Mouse (Mus musculus): ENCODE results near the gene Aak1.

The Aak1 gene

GRCm38 (mm10) chr6:86830738-86831500, 18.4 kb upstream of the Aak1 start:
- in situ Hi-C loops (cut with MboI; ENCODE audit: low pct_unique_long_range_greater_than_20kb in 1 of 2, low sequenced_read_pairs in 2 of 2, unreplicated experiment in 1 of 2) = no loop called here

- in situ Hi-C loops (cut with MboI; ENCODE audit: low pct_unique_long_range_greater_than_20kb in 1 of 2, low sequenced_read_pairs in 2 of 2, unreplicated experiment in 1 of 2) = no loop called here
Observed at GRCm38 (mm10) chr6:86832802-86833502, 16.4 kb upstream of the Aak1 start.

DNA sequence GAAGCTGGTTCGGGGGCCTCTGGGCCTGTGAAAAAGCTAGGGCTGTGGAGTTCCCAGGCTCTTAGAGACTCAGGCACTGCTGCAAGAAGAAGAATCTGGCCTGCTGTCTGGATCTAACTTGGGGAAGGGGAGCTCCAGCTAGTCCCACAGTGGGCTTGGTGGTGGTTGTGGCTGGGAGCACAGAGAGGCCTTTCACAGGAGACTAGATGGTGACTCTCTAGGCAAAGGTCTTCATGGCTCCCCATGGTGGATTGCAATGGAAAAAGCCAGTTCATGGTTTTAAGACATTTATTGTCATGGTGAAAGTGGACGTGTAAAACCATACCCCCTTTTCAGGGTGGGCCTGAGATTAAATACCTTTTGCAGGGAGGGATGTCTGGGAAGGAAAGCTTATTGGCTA, 10.2 kb upstream of the Aak1 start:
- in situ Hi-C loops (cut with MboI; ENCODE audit: low pct_unique_long_range_greater_than_20kb in 1 of 2, low sequenced_read_pairs in 2 of 2, unreplicated experiment in 1 of 2) = no loop called here

- in situ Hi-C loops (cut with MboI; ENCODE audit: low pct_unique_long_range_greater_than_20kb in 1 of 2, low sequenced_read_pairs in 2 of 2, unreplicated experiment in 1 of 2) = no loop called here
Observed at GRCm38 (mm10) chr6:86841949-86842348, 7.4 kb upstream of the Aak1 start.

GRCm38 (mm10) chr6:86843636-86844035, 5.7 kb upstream of the Aak1 start:
- in situ Hi-C loops (cut with MboI; ENCODE audit: low pct_unique_long_range_greater_than_20kb in 1 of 2, low sequenced_read_pairs in 2 of 2, unreplicated experiment in 1 of 2) = no loop called here

DNA sequence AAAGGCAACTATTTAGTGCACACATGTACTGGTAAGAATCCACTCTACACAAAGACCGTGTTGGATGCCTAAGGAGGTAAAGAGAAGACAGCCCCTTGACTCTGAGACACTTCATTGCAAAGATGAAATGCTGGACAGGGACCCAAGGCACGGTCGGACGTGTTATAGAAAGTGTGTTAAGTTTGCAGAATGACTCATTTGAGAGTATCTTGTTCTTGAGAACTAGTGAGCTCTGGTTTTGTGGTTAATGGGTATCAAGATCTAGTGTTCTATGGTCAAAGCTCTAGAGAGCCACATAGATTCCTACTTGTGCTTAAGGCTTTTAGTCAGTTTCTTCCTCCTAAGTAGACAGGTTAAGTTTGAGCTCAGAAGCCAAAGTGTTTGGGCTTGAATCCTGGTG, 2.9 kb upstream of the Aak1 start:
- in situ Hi-C loops (cut with MboI; ENCODE audit: low pct_unique_long_range_greater_than_20kb in 1 of 2, low sequenced_read_pairs in 2 of 2, unreplicated experiment in 1 of 2) = no loop called here

GRCm38 (mm10) chr6:86847816-86848215, 1.5 kb upstream of the Aak1 start:
- in situ Hi-C loops (cut with MboI; ENCODE audit: low pct_unique_long_range_greater_than_20kb in 1 of 2, low sequenced_read_pairs in 2 of 2, unreplicated experiment in 1 of 2) = no loop called here

- in situ Hi-C loops (cut with MboI; ENCODE audit: low pct_unique_long_range_greater_than_20kb in 1 of 2, low sequenced_read_pairs in 2 of 2, unreplicated experiment in 1 of 2) = no loop called here
Observed at GRCm38 (mm10) chr6:86848580-86848914, 770 bp upstream of the Aak1 start.

DNA sequence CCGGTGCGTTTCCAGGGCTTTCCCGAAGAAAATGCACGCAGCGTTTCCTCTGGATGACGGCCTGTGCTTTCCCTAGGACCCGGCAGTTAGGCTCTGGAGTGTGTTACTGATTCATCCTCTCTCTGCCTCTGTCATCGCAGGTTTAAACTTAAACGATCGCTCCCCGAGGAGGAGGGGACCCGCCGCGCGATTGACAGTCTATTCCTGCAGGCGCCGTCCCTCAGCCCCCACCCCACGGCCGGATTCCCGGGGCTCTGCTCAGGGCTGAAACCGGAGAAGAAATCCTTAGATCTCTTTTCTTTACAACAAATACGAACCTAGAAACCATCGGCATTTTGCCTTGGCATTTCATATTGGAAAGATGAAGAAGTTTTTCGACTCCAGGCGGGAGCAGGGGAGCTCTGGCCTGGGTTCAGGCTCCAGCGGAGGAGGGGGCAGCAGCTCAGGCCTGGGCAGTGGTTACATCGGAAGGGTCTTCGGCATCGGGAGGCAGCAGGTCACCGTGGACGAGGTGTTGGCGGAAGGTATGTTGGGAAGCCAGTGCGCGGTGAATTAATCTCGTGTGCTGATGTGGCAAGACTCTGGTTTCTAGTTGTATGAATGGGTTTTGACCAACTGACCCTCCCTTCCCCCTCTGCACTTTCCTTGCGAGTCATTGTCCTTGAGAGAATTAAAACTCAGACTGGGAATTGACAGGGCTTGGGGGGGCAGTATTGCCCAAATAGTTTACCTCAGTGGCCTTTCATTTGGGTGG, 552 bp downstream of the Aak1 start:
- in situ Hi-C loops (cut with MboI; ENCODE audit: low pct_unique_long_range_greater_than_20kb in 1 of 2, low sequenced_read_pairs in 2 of 2, unreplicated experiment in 1 of 2) = no loop called here

GRCm38 (mm10) chr6:86850588-86850987, 1.3 kb downstream of the Aak1 start:
- in situ Hi-C loops (cut with MboI; ENCODE audit: low pct_unique_long_range_greater_than_20kb in 1 of 2, low sequenced_read_pairs in 2 of 2, unreplicated experiment in 1 of 2) = no loop called here

DNA sequence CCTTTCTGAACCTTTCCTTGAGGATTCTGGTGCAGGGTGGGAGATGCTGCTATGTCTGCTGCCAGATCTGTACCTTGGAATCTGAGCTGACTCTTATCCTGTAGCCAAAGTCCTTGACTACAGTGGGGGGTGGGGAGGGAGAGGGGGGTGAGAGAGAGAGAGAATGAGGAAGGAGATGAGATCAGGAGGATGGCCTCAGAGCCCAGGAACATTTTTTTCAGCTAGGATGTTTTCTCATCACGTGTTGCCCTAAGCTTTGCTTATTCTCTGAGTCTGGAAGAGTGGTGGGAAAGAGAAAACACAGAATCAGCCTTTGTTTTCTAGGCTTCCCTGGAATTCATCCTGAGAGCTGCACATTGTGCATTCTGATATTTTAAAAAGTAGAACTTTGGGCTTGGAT, 2.2 kb downstream of the Aak1 start:
- in situ Hi-C loops (cut with MboI; ENCODE audit: low pct_unique_long_range_greater_than_20kb in 1 of 2, low sequenced_read_pairs in 2 of 2, unreplicated experiment in 1 of 2) = no loop called here

DNA sequence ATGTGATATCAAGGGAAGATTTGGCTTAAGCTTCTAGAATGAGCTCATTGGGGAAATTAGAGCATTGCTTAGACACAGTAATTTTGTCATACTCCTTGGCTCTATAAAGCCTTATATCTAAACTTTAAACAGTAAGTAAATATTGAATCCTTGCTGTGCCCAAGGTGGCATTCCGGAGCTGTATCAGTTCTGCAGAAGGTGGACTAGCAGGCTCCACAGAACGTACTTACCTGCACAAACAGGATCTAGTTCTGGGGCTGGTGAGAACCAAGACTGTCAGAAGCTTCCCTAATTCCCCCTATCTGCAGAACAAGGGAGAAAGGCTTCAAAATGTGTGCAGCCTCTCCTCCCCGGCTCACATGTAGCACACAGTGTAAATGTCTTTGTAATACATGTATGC, 4.6 kb downstream of the Aak1 start:
- in situ Hi-C loops (cut with MboI; ENCODE audit: low pct_unique_long_range_greater_than_20kb in 1 of 2, low sequenced_read_pairs in 2 of 2, unreplicated experiment in 1 of 2) = no loop called here

DNA sequence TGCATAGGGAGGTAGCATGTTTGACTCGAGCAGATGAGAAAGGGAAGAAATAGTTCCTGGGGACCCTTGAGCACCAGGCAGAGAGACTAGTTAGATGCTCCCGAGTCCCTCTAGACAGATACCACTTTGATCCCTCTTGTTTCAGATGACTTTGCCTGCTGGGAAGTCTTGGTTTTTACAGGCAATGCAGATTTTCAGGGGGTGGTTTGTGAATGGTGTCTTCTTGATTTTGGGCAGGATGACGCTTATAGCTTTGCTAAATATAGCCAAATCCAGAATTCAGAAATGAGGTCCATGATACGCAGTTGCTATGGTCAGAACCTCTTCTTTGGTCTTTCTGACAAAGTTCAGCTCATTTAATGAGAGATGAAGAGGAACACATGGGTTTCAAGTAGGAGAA, 5.6 kb downstream of the Aak1 start:
- in situ Hi-C loops (cut with MboI; ENCODE audit: low pct_unique_long_range_greater_than_20kb in 1 of 2, low sequenced_read_pairs in 2 of 2, unreplicated experiment in 1 of 2) = no loop called here

DNA sequence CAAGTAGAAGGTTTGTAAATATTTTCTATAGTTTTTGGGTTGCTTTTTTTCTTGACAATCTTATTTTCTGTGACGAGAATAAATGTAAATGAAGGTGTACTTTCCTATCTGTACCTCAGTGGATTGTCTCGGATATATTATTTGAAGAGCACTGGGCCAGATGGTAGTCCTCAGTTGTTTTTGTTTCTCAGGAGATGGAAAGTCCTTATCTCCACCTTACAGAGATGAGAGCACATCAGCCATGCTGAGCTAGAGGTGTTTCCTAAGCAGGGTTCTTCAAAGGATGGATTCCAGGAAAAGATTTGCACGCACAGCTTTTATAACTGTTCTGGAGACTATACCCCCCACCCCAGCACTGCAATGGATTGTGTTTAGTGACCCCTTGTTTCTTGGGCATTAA, 9.3 kb downstream of the Aak1 start:
- in situ Hi-C loops (cut with MboI; ENCODE audit: low pct_unique_long_range_greater_than_20kb in 1 of 2, low sequenced_read_pairs in 2 of 2, unreplicated experiment in 1 of 2) = no loop called here

GRCm38 (mm10) chr6:86860732-86861463, 11.6 kb downstream of the Aak1 start:
- in situ Hi-C loops (cut with MboI; ENCODE audit: low pct_unique_long_range_greater_than_20kb in 1 of 2, low sequenced_read_pairs in 2 of 2, unreplicated experiment in 1 of 2) = no loop called here

GRCm38 (mm10) chr6:86864358-86864757, 15.0 kb downstream of the Aak1 start:
- in situ Hi-C loops (cut with MboI; ENCODE audit: low pct_unique_long_range_greater_than_20kb in 1 of 2, low sequenced_read_pairs in 2 of 2, unreplicated experiment in 1 of 2) = no loop called here

DNA sequence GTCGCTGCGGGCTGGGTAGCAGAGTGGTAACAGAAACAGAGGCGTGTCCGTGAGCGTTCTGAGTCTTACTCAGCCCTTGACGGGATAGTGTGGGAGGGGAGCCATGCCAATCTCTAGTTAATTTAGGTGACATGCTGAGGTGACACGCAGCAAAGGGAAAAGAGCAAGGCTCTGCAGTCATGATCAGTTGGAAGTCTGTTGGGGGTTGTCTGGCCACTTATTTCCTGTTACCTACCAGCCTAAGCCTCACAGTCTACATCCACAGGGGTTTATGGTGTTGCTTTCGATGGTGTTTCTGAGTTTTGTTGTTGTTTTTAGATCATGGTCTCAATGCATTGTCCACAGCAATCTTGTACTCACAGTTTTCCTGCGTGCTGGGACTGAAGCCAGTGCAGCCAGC, 21.0 kb downstream of the Aak1 start:
- in situ Hi-C loops (cut with MboI; ENCODE audit: low pct_unique_long_range_greater_than_20kb in 1 of 2, low sequenced_read_pairs in 2 of 2, unreplicated experiment in 1 of 2) = no loop called here

DNA sequence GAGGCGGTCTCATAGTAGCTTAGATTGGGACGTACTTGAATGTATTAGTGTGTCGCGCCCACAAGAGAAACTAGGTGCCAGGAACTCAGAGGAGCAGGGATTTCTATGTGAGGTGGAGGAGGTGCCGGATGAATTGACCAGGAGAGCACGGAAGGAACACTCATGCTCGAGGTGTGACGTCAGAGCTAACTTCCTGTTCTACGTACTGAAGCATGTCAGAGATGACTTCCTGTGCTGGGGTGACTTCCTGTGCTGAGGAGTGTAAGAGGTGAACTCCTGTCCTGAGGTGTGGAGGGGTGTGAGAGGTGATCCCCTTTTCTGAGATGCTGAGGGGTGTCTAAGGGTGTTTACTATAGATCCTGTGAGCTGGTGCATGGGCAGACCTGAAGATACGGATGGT, 22.5 kb downstream of the Aak1 start:
- in situ Hi-C loops (cut with MboI; ENCODE audit: low pct_unique_long_range_greater_than_20kb in 1 of 2, low sequenced_read_pairs in 2 of 2, unreplicated experiment in 1 of 2) = no loop called here
